Comparison of ENCODE assay signal across 11 mouse cellular contexts in the genomic region with DNA sequence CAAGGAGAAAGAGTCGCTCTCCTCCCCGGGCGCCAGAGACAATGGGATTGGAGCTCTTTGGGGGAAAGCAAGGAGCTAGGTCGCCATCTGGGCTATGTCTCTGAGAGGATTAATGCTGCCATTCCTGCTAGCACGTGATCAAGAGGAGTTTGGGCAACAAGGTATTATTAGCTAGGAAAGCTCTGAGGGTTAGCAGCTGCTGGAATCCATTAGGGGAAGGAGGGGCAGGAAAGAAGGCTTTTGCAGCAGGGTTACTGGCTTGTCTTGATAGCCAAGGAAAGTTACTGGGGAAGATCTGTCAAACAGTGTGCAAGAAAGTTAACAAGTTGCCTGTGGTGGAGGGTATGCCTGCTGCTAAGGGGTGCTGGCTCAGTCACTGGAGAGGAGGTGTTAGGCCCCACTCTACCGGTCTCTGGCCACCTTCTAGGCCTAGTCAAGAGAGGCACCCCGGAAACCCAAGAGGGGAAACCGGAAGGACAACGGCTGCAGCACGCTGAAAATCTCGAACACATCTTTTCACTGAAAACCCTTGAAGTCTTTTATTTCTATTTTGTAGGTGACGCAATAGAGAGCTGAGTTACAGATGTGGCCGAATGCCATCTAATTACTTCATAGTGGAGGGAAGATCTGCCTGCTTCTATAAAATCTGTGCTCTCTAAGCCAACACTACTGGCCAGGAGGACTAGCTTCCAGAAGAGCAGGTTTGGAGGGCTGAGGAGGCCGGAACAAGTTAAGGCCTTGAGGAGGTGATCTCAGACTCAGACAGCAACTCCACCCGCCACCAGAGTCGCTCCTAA.
A peak's percentile ranks its signal among the peaks of the same experiment; 100 is the strongest.
DNase-seq lines count a peak whose midpoint lies in the region; ATAC-seq and TF ChIP-seq lines count a peak whose summit lies in the region.
"Had no signal": no experiment of that assay in that cellular context is flagged by ENCODE, and none has a peak within 500 bp of the region (broad histone marks: within the 10 kb centered on the region; RNA-seq: fewer than 3 reads in every experiment).

No protein-coding gene starts in this region.

- no peaks in the 10 kb centered on the region for H3K9me3 ChIP-seq in intestine, embryonic 14.5 days (ENCODE audit: control insufficient read depth, low read length)
- no peaks in the 10 kb centered on the region for H3K9me3 ChIP-seq in intestine, embryonic 16.5 days (ENCODE audit: control insufficient read depth, low read length)
- H3K9me3 ChIP-seq in forebrain, embryonic 12.5 days = no peaks in the 10 kb centered on the region
- no peaks in the 10 kb centered on the region for H3K9me3 ChIP-seq in intestine, postnatal 0 days (ENCODE audit: control insufficient read depth)
- no peaks in the 10 kb centered on the region for H3K9me3 ChIP-seq in neural tube, embryonic 14.5 days (ENCODE audit: control insufficient read depth, low read length)

- peak overlapping the region; percentile 52 for H3K27ac ChIP-seq in intestine, embryonic 14.5 days (ENCODE audit: low read depth)
- H3K27ac ChIP-seq in intestine, embryonic 16.5 days (ENCODE audit: low read length) = no peak overlapping the region
- H3K27ac ChIP-seq in forebrain, embryonic 12.5 days = 0 out of 2 replicates have a peak overlapping the region, but pooled peaks have one; percentile 53
- H3K27ac ChIP-seq in intestine, postnatal 0 days (ENCODE audit: low read depth, low read length) = 0 out of 2 replicates have a peak overlapping the region, but pooled peaks have one; percentile 15
- 0 out of 2 replicates have a peak overlapping the region, but pooled peaks have one; percentile 8 for H3K27ac ChIP-seq in neural tube, embryonic 14.5 days (ENCODE audit: low read depth, low read length)

- no peaks in the 10 kb centered on the region for H3K36me3 ChIP-seq in intestine, embryonic 14.5 days (ENCODE audit: control insufficient read depth, insufficient read depth, low read length)
- H3K36me3 ChIP-seq in intestine, embryonic 16.5 days (ENCODE audit: control insufficient read depth, insufficient read depth, low read length) = 0 out of 2 replicates have a peak, but pooled peaks cover 4% of the 10 kb centered on the region
- peaks cover 6% of the 10 kb centered on the region for H3K36me3 ChIP-seq in forebrain, embryonic 12.5 days (replicated peaks)
- no peaks in the 10 kb centered on the region for H3K36me3 ChIP-seq in intestine, postnatal 0 days (ENCODE audit: control insufficient read depth, insufficient read depth)
- no peaks in the 10 kb centered on the region for H3K36me3 ChIP-seq in neural tube, embryonic 14.5 days (ENCODE audit: control insufficient read depth, insufficient read depth, low read length)

- H3K4me2 ChIP-seq in intestine, embryonic 14.5 days (ENCODE audit: low read length) = no peak overlapping the region
- no peak overlapping the region for H3K4me2 ChIP-seq in intestine, embryonic 16.5 days (ENCODE audit: low read depth, low read length)
- no peak overlapping the region for H3K4me2 ChIP-seq in forebrain, embryonic 12.5 days
- no peak overlapping the region for H3K4me2 ChIP-seq in intestine, postnatal 0 days (replicated peaks; ENCODE audit: low read depth)
- H3K4me2 ChIP-seq in neural tube, embryonic 14.5 days (ENCODE audit: low read depth, low read length) = no peak overlapping the region

- WGBS in intestine, embryonic 14.5 days = 44% methylated on average over 16 of the region's 16 CpGs
- WGBS in intestine, embryonic 16.5 days = 55% methylated on average over 16 of the region's 16 CpGs
- WGBS in forebrain, embryonic 12.5 days = 42% methylated on average over 16 of the region's 16 CpGs
- 64% methylated on average over 16 of the region's 16 CpGs for WGBS in intestine, postnatal 0 days
- 54% methylated on average over 16 of the region's 16 CpGs for WGBS in neural tube, embryonic 14.5 days

- ATAC-seq in intestine, embryonic 14.5 days (replicated peaks; ENCODE audit: low FRiP score, low TSS enrichment, low read depth) = peak; percentile 66
- ATAC-seq in intestine, embryonic 16.5 days = no peak; the same call in 1 of the 2 replicates
- ATAC-seq in forebrain, embryonic 12.5 days (ENCODE audit: low FRiP score) = peak; percentile 39; the same call in 1 of the 2 replicates
- no peak for ATAC-seq in intestine, postnatal 0 days
- ATAC-seq in neural tube, embryonic 14.5 days (ENCODE audit: low read depth) = no peak
- ATAC-seq in activated CD4-positive, CD25-positive, alpha-beta regulatory T cell, adult 4 months = no peak

- no peaks in the 10 kb centered on the region for H3K27me3 ChIP-seq in intestine, embryonic 14.5 days (replicated peaks; ENCODE audit: control insufficient read depth, insufficient read depth, low read length)
- H3K27me3 ChIP-seq in intestine, embryonic 16.5 days (replicated peaks; ENCODE audit: control insufficient read depth, insufficient read depth, low read length) = no peaks in the 10 kb centered on the region
- H3K27me3 ChIP-seq in forebrain, embryonic 12.5 days = no peaks in the 10 kb centered on the region
- no peaks in the 10 kb centered on the region for H3K27me3 ChIP-seq in intestine, postnatal 0 days (replicated peaks; ENCODE audit: control insufficient read depth, insufficient read depth, low read length)
- H3K27me3 ChIP-seq in neural tube, embryonic 14.5 days (ENCODE audit: control insufficient read depth, insufficient read depth, low read length) = no peaks in the 10 kb centered on the region

- peak; percentile 62 for DNase-seq in intestine, embryonic 14.5 days (ENCODE audit: low spot score)
- no peak for DNase-seq in layer of hippocampus, adult 8-10 months (ENCODE audit: low spot score in 2 of 2)
- DNase-seq in testis, postnatal 14 days (ENCODE audit: low spot score) = no peak
- DNase-seq: cerebellum, postnatal 10 days; layer of hippocampus, adult 9-11 months; thymus, postnatal 4 days had no signal

- TF ChIP-seq CTCF in intestine, postnatal 0 days (IDR thresholded peaks at IDR 0.05; ENCODE audit: low read depth) = no peak

- H3K4me1 ChIP-seq in intestine, embryonic 14.5 days (replicated peaks; ENCODE audit: control insufficient read depth, insufficient read depth, low read length) = peaks cover 14% of the 10 kb centered on the region
- H3K4me1 ChIP-seq in intestine, embryonic 16.5 days (ENCODE audit: control insufficient read depth, insufficient read depth, low read length) = peaks cover 5% of the 10 kb centered on the region; the same call in 1 of the 2 replicates
- H3K4me1 ChIP-seq in forebrain, embryonic 12.5 days = peaks cover 32% of the 10 kb centered on the region
- H3K4me1 ChIP-seq in intestine, postnatal 0 days (replicated peaks; ENCODE audit: control insufficient read depth, insufficient read depth, low read length) = no peaks in the 10 kb centered on the region
- H3K4me1 ChIP-seq in neural tube, embryonic 14.5 days (ENCODE audit: control insufficient read depth, insufficient read depth, low read length) = peaks cover 17% of the 10 kb centered on the region

- H3K9ac ChIP-seq in intestine, embryonic 14.5 days (ENCODE audit: low read length) = no peak overlapping the region
- H3K9ac ChIP-seq in intestine, embryonic 16.5 days (ENCODE audit: low read depth, low read length) = no peak overlapping the region
- H3K9ac ChIP-seq in forebrain, embryonic 12.5 days = no peak overlapping the region
- H3K9ac ChIP-seq in intestine, postnatal 0 days (ENCODE audit: low read depth, low read length) = no peak overlapping the region
- no peak overlapping the region for H3K9ac ChIP-seq in neural tube, embryonic 14.5 days (replicated peaks; ENCODE audit: low read depth, low read length)

- no peak overlapping the region for H3K4me3 ChIP-seq in intestine, embryonic 14.5 days (ENCODE audit: low read depth, low read length)
- no peak overlapping the region for H3K4me3 ChIP-seq in intestine, embryonic 16.5 days (ENCODE audit: low read length)
- no peak overlapping the region for H3K4me3 ChIP-seq in forebrain, embryonic 12.5 days (replicated peaks)
- H3K4me3 ChIP-seq in intestine, postnatal 0 days (ENCODE audit: low read depth, low read length) = no peak overlapping the region
- no peak overlapping the region for H3K4me3 ChIP-seq in neural tube, embryonic 14.5 days (ENCODE audit: low read depth, low read length)

Comparison
In these comparisons a context has a peak if more than half of its experiments do, and no peak if none do; other contexts are left out.
1. ATAC-seq: peak in intestine, embryonic 14.5 days (single experiment) and forebrain, embryonic 12.5 days (single experiment); none in intestine, embryonic 16.5 days (single experiment), intestine, postnatal 0 days (single experiment), neural tube, embryonic 14.5 days (single experiment) and activated CD4-positive, CD25-positive, alpha-beta regulatory T cell, adult 4 months (single experiment).